Mouse (Mus musculus) heart, embryonic 14.5 days (tissue): ENCODE measurements at regions not wholly inside any gene's neighbourhood (a gene's known extent, or its start where the extent isn't known, plus 50 kb on each side); places are given as distances from the start of the nearest gene placed in this dataset.

Experiments
- ATAC-seq: fragments of 200-750 bp; cut with Nextera tagmentation; 2 replicates; pipeline ENCODE4 v1.8.0; 2017; ENCODE audit warnings: low read depth, moderate TSS enrichment; ENCODE audit not compliant: insufficient number of reproducible peaks, insufficient read depth, low FRiP score
- H3K27ac ChIP-seq, 2 experiments: fragments of 200-500 bp in 1 of 2; fragments of 300-500 bp in 1 of 2; sonication (generic) in 1 of 2; replicated peaks in 1 of 2; 2 replicates each; pipeline ENCODE4 v1.5.1; 2012 to 2014; ENCODE audit warnings: low read depth in 2 of 2, low read length in 2 of 2, control low read depth in 1 of 2, mild to moderate bottlenecking in 1 of 2, mixed read lengths in 1 of 2; ENCODE audit not compliant: control insufficient read depth in 1 of 2, insufficient read depth in 1 of 2
- H3K27me3 ChIP-seq: fragments of 300-500 bp; sonication (generic); 2 replicates; pipeline ENCODE4 v1.6.1; 2014; ENCODE audit warnings: mild to moderate bottlenecking, low read length, control low read depth; ENCODE audit not compliant: control insufficient read depth, insufficient read depth
- H3K36me3 ChIP-seq: fragments of 300-500 bp; sonication (generic); 2 replicates; pipeline ENCODE4 v1.6.1; 2014; ENCODE audit warnings: mild to moderate bottlenecking, control low read depth, low read length, mixed read lengths; ENCODE audit not compliant: control insufficient read depth, insufficient read depth
- H3K4me1 ChIP-seq, 2 experiments: fragments of 200-500 bp in 1 of 2; fragments of 300-500 bp in 1 of 2; sonication (generic) in 1 of 2; 2 replicates each; pipeline ENCODE4 v1.6.1; 2012 to 2014; ENCODE audit warnings: low read length in 2 of 2, control low read depth in 1 of 2, mixed read lengths in 1 of 2; ENCODE audit not compliant: control insufficient read depth in 2 of 2, insufficient read depth in 2 of 2
- H3K4me2 ChIP-seq: fragments of 300-500 bp; sonication (generic); 2 replicates; pipeline ENCODE4 v1.6.1; 2014; ENCODE audit warnings: mild to moderate bottlenecking, low read length
- H3K4me3 ChIP-seq, 2 experiments: fragments of 200-500 bp in 1 of 2; fragments of 300-500 bp in 1 of 2; sonication (generic) in 1 of 2; 2 replicates each; pipeline ENCODE4 v1.5.1; 2012 to 2014; ENCODE audit warnings: low read length in 2 of 2, mild to moderate bottlenecking in 2 of 2, control low read depth in 1 of 2, low read depth in 1 of 2, moderate library complexity in 1 of 2; ENCODE audit not compliant: control insufficient read depth in 1 of 2, insufficient read depth in 1 of 2
- H3K9ac ChIP-seq: fragments of 300-500 bp; sonication (generic); 2 replicates; pipeline ENCODE4 v1.6.1; 2014; ENCODE audit warnings: mild to moderate bottlenecking, low read length
- H3K9me3 ChIP-seq: fragments of 300-500 bp; sonication (generic); 2 replicates; pipeline ENCODE4 v1.6.1; 2016; ENCODE audit warnings: low read length, control low read depth; ENCODE audit not compliant: control insufficient read depth
- WGBS: fragments of 180-500 bp; shearing (Covaris S2); extraction: QIAGEN DNeasy Blood & Tissue Kit; methylation state at CpG from one replicate; pipeline ENCODE4 v1.1.7; 2014; 5-methylcytosine and 5-hydroxymethylcytosine counted together

DNA sequence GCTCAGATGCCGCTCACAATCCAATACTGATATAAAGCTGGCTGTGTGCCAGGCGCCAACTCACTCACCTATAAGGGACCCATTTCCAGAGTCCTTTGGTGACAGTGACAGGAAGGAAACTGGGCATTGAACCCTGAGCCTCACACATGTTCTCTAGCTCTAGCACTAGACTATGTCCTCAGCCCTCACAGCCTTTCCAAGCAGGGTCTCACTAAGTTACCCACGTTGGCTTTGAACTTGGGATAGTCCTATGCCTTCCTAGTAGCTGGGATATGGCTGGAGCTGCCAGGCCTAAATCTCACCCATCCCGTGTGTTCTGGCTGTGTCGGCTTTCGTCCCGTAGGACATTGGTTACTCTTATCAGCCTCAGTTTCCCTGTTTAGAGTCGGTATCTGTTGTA, 458.4 kb upstream of the Cdh4 start:
- Histone ChIP-seq H3K4me2 (no peak overlapping the region), H3K9ac (no peak overlapping the region), H3K27me3 (no peaks in the 10 kb centered on the region), H3K27ac (no peak overlapping the region), H3K36me3 (no peaks in the 10 kb centered on the region), H3K4me3 (no peak overlapping the region), H3K9me3 (no peaks in the 10 kb centered on the region), H3K4me1 (peaks cover 15% of the 10 kb centered on the region in 2 experiments; a peak in 3 of 4 replicates)
- 90% methylated on average over 8 of the region's 8 CpGs for WGBS
- no peak for ATAC-seq

DNA sequence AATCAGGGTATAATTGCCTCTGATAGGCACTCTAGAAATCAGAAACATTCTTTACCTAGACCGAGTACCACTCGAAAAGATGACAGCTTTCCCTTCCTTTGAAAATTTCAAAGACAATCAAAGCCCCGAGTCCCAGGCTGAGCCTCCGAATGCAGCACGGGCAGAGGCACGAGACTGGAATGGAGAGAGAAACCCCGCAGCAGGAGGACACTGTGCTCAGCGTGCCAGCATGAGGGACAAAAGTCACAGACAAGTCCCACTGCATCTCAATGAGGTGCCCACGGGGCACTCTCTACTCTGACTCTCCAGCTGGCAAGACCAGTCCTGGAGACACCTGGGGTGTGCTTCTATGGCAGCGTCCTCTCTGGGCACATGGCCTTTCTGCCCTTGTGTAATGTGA, 454.3 kb upstream of the Cdh4 start:
- ATAC-seq = no peak
- Histone ChIP-seq H3K27ac (no peak overlapping the region), H3K4me1 (peaks cover 0 to 2% of the 10 kb centered on the region in 2 experiments; a peak in 2 of 4 replicates), H3K9me3 (no peaks in the 10 kb centered on the region), H3K9ac (no peak overlapping the region), H3K4me3 (no peak overlapping the region), H3K36me3 (no peaks in the 10 kb centered on the region), H3K27me3 (no peaks in the 10 kb centered on the region), H3K4me2 (no peak overlapping the region)
- 60% methylated on average over 10 of the region's 10 CpGs for WGBS

- 89% methylated on average over 7 of the region's 7 CpGs for WGBS
- no peak overlapping the region for H3K27ac ChIP-seq
- no peak overlapping the region for H3K4me3 ChIP-seq
- H3K9ac ChIP-seq = no peak overlapping the region
- H3K36me3 ChIP-seq = no peaks in the 10 kb centered on the region
- H3K27me3 ChIP-seq = no peaks in the 10 kb centered on the region
- no peaks in the 10 kb centered on the region for H3K9me3 ChIP-seq
- no peak for ATAC-seq
- no peak overlapping the region for H3K4me2 ChIP-seq
- H3K4me1 ChIP-seq = peaks cover 0 to 2% of the 10 kb centered on the region in 2 experiments; a peak in 1 of 4 replicates
Measured at GRCm38 (mm10) chr2:178989291-178989690, 452.9 kb upstream of the Cdh4 start.

DNA sequence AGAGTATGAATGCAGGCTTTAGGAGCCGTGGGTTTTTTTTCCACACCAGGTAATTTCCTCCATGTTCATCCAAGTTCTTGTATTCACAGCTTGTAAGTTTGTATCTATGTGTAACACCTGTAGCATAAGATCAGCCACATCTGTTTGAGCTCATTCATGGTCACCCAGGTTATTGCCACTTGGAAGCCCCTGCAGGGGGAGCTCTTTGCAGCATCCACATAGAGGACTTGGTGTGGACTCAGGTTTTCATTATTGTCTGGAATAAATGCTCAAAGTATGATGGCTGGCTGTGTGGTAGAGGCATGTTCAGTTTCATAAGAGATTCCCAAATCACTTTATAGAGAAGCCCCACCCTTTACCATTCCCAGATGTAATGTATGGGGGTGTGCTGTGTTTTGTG, 452.4 kb upstream of the Cdh4 start:
- H3K4me3 ChIP-seq = no peak overlapping the region
- 70% methylated on average over 1 of the region's 1 CpGs for WGBS
- ATAC-seq = no peak

GRCm38 (mm10) chr2:178990959-178991358, 451.3 kb upstream of the Cdh4 start:
- no peaks in the 10 kb centered on the region for H3K36me3 ChIP-seq

More for the DNA sequence above, 452.4 kb upstream of the Cdh4 start:
- Histone ChIP-seq H3K36me3 (no peaks in the 10 kb centered on the region), H3K9me3 (no peaks in the 10 kb centered on the region), H3K27me3 (no peaks in the 10 kb centered on the region), H3K9ac (no peak overlapping the region), H3K4me1 (peaks cover 0 to 2% of the 10 kb centered on the region in 2 experiments; a peak in 1 of 4 replicates), H3K27ac (no peak overlapping the region), H3K4me2 (no peak overlapping the region)

DNA sequence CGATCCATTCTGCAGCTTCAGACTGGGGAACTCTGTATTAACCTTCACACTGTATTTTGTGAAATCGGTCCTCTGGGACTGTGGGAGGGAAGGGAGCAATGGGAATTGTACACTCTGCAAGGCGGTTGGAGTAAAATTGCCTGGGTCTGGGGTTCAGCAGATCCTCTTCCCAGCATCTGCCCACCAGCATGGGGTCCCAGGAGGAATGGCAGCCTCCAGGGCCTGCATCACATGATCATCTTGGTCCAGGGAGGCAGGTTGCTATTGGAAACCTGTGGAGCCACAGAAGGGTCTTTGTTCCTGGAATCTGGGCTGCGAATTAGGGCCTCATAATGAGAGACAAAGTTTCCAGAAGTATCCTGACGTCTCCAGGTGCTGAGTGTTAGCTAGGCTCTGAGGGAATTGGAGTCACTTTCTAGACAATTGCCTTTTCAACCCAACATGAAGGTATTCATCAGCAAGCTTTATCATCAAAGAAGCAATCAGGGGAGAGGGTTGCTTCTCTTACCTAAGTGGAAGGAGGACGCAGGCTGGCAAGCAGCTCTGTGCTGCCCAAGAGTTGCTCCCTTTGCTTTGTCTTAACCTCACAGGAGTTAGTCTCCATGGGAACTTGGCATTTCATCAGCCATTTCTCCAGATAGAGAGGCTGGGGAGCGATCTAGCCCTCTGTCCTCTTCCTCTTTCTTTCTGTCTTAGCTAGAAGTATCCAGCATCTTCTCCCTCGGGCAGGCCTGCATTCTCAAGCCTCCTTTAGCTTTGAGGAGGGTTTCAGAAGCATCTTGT, 449.7 kb upstream of the Cdh4 start:
- ATAC-seq = no peak
- Histone ChIP-seq H3K4me3 (no peak overlapping the region), H3K9me3 (no peaks in the 10 kb centered on the region), H3K4me1 (no peaks in the 10 kb centered on the region), H3K9ac (no peak overlapping the region), H3K27me3 (no peaks in the 10 kb centered on the region), H3K27ac (no peak overlapping the region), H3K4me2 (no peak overlapping the region), H3K36me3 (no peaks in the 10 kb centered on the region)
- WGBS = 69% methylated on average over 8 of the region's 8 CpGs

More at GRCm38 (mm10) chr2:178990959-178991358, 451.3 kb upstream of the Cdh4 start:
- Histone ChIP-seq H3K9me3 (no peaks in the 10 kb centered on the region), H3K27ac (no peak overlapping the region), H3K4me3 (no peak overlapping the region), H3K4me1 (peaks cover 0 to 2% of the 10 kb centered on the region in 2 experiments; a peak in 1 of 4 replicates), H3K9ac (no peak overlapping the region), H3K27me3 (no peaks in the 10 kb centered on the region), H3K4me2 (no peak overlapping the region)
- 77% methylated on average over 4 of the region's 4 CpGs for WGBS
- ATAC-seq = no peak

GRCm38 (mm10) chr2:178997921-178998320, 444.3 kb upstream of the Cdh4 start:
- Histone ChIP-seq H3K27ac (no peak overlapping the region), H3K36me3 (no peaks in the 10 kb centered on the region), H3K27me3 (no peaks in the 10 kb centered on the region), H3K4me1 (no peaks in the 10 kb centered on the region), H3K4me3 (no peak overlapping the region), H3K9ac (no peak overlapping the region), H3K4me2 (no peak overlapping the region), H3K9me3 (no peaks in the 10 kb centered on the region)
- no peak for ATAC-seq
- WGBS = 63% methylated on average over 2 of the region's 2 CpGs
